Mouse (Mus musculus) cortical plate, adult 2 months (tissue): ENCODE measurements around the gene Krt20.

Experiments
- CTCF ChIP-seq: fragments of 200-500 bp; IDR thresholded peaks from 2 replicates; pipeline ENCODE4 v1.5.1; 2011; ENCODE audit warnings: mild to moderate bottlenecking, control low read depth, low read length; ENCODE audit not compliant: insufficient read depth; ENCODE audit errors: extremely low read depth
- POLR2A ChIP-seq: fragments of 200-500 bp; IDR thresholded peaks from 2 replicates; pipeline ENCODE4 v1.6.1; 2011; ENCODE audit warnings: mild to moderate bottlenecking, low read length, control low read depth; ENCODE audit not compliant: insufficient read depth; ENCODE audit errors: extremely low read depth

DNA sequence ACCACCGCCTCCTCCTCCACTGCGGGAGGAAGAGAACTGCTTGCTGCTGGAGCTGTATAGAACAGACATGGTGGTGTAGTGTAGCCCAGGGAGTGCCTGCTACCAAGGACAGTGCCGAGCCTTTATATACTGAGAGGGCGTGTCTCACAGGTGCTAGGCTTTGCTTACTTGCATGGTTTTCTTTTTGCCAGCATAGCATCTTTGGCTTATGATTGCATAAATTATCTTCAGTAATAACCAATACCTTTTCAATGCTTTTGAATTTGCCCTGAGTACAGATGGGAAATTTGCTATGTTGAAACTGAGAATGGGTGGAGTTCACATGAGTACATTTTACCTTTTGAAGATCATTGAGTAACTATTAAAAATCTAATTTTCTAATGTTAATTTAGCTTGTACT is 48.7 kb downstream of the Krt20 start, which contains the start of gene Krt10:
- TF ChIP-seq CTCF (no peak), POLR2A (no peak)
